Mouse (Mus musculus) ES-E14 (cell line): ENCODE measurements around the gene Dab1. TPM values are rescaled to one million over a fixed set of nuclear protein-coding genes. Genes with fewer than 3 reads are reported as not detected.

Experiments used
- DNase-seq: peaks from one replicate; pipeline ENCODE4 v3.0.0-alpha.2; 2013; ENCODE audit warnings: low read depth, low spot score
- H3K27ac ChIP-seq: 2 replicates; pipeline ENCODE4 v1.5.1; 2012; ENCODE audit warnings: low read depth, mild to moderate bottlenecking, low read length, moderate library complexity, mixed read lengths; ENCODE audit not compliant: poor library complexity, insufficient read depth, severe bottlenecking
- H3K36me3 ChIP-seq: 2 replicates; pipeline ENCODE4 v1.6.1; 2012; ENCODE audit warnings: mild to moderate bottlenecking, low read length, moderate library complexity, mixed read lengths; ENCODE audit not compliant: control insufficient read depth, poor library complexity, insufficient read depth, severe bottlenecking
- H3K4me1 ChIP-seq, 2 experiments: fragments of 150-350 bp in 1 of 2; sonication (generic) in 1 of 2; 2 replicates each; pipeline ENCODE4 v1.6.1; 2012; ENCODE audit warnings: low read length in 2 of 2, mild to moderate bottlenecking in 1 of 2, mixed read lengths in 1 of 2; ENCODE audit not compliant: control insufficient read depth in 2 of 2, insufficient read depth in 2 of 2, poor library complexity in 1 of 2
- H3K4me3 ChIP-seq, 2 experiments: fragments of 150-350 bp in 1 of 2; sonication (generic) in 1 of 2; 2 replicates each; pipeline ENCODE4 v1.5.1; 2012; ENCODE audit warnings: low read length in 2 of 2, low read depth in 1 of 2, mild to moderate bottlenecking in 1 of 2, mixed read lengths in 1 of 2; ENCODE audit not compliant: insufficient read depth in 1 of 2, poor library complexity in 1 of 2, severe bottlenecking in 1 of 2
- H3K9ac ChIP-seq: 2 replicates; pipeline ENCODE4 v1.6.1; 2012; ENCODE audit warnings: low read depth, mild to moderate bottlenecking, low read length, mixed read lengths; ENCODE audit not compliant: poor library complexity, insufficient read depth, severe bottlenecking
- H3K9me3 ChIP-seq: fragments of 150-350 bp; sonication (generic); 2 replicates; pipeline ENCODE4 v1.6.1; 2012; ENCODE audit warnings: low read depth, mild to moderate bottlenecking, low read length; ENCODE audit not compliant: control insufficient read depth, insufficient read depth
- CHD2 ChIP-seq: IDR thresholded peaks from 2 replicates; pipeline ENCODE4 v1.6.1; 2014; ENCODE audit warnings: mild to moderate bottlenecking, low read depth, low read length, inconsistent platforms
- HCFC1 ChIP-seq: IDR thresholded peaks from 2 replicates; pipeline ENCODE4 v1.6.1; 2012; ENCODE audit warnings: low read length, inconsistent platforms, borderline replicate concordance; ENCODE audit not compliant: insufficient read depth
- MAFK ChIP-seq: IDR thresholded peaks from 2 replicates; pipeline ENCODE4 v1.6.1; 2014; ENCODE audit warnings: mild to moderate bottlenecking, low read depth, low read length, inconsistent platforms; ENCODE audit not compliant: insufficient read depth
- ZC3H11A ChIP-seq: IDR thresholded peaks from 2 replicates; pipeline ENCODE4 v1.6.1; 2012; ENCODE audit warnings: low read depth, mild to moderate bottlenecking, inconsistent platforms, low read length, borderline replicate concordance
- ZNF384 ChIP-seq: IDR thresholded peaks from 2 replicates; pipeline ENCODE4 v1.6.1; 2012; ENCODE audit warnings: low read depth, low read length, inconsistent platforms
- in situ Hi-C, 2 experiments: fragments of 600-800 bp; cut with MboI; formaldehyde crosslinking; loops; one replicate each; pipeline ENCODE4 v1.15.1; 2025; ENCODE audit warnings: low sequenced_read_pairs in 2 of 2, inconsistent platforms in 1 of 2; ENCODE audit not compliant: unreplicated experiment in 2 of 2
- total RNA-seq: library from RNA; depleted of rRNA; stranded (reverse); fragments of 300-350 nt; gene quantifications from 2 replicates; pipeline ENCODE4 v1.2.3, GENCODE M21; 2012

Gene Dab1
- total RNA-seq, 1 experiment = 7.9 TPM

DNA sequence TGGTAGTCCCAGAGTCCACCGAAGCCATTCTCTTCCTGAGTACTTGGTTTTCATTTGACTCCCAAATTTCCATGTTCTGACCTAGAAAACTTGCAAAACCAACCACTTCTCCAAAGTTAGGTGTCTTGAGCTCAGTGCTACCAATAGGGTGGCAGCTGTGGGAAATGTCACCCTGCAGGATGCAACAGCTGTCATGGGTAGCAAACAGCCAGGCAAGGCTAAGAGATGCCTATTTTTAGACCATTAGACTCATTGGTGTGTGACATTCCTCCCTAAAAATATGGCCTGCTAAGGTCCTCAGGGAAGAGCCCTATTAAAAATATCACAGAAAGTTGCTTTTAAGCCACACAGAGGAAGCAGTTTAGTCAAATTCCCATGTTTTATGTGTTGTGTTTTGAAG lies 829.0 kb downstream of the Dab1 start:
- Histone ChIP-seq H3K36me3 (no peaks in the 10 kb centered on the region), H3K4me3 (no peak overlapping the region), H3K9me3 (no peaks in the 10 kb centered on the region), H3K4me1 (no peaks in the 10 kb centered on the region), H3K27ac (no peak overlapping the region), H3K9ac (no peak overlapping the region)
- DNase-seq = no peak
- TF ChIP-seq HCFC1 (no peak), CHD2 (no peak)
- in situ Hi-C loops = no loop called here

DNA sequence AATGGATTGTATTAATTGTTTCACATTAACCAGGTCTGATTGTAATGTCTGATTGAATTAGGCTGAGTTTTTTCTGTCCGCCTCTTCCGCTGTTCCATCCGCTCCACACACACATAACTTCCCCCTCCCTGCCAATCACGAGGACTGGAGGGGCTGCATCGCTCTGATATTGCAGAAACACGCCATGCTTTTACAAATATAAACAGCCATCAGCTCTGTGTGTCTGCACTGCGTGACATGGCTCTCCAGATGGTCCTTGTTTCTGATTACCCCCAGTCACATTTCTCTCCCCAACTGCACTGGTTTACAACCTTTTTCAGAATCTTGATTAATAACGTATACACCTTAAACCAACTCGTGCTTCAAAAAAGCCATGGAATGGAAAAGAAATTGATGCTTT lies 831.5 kb downstream of the Dab1 start:
- Histone ChIP-seq H3K4me3 (no peak overlapping the region), H3K9ac (no peak overlapping the region), H3K4me1 (no peaks in the 10 kb centered on the region; a peak in 1 of 4 replicates), H3K27ac (no peak overlapping the region), H3K36me3 (no peaks in the 10 kb centered on the region), H3K9me3 (no peaks in the 10 kb centered on the region)
- in situ Hi-C loops = no loop called here
- TF ChIP-seq MAFK (no peak), HCFC1 (no peak), ZNF384 (no peak)
- DNase-seq = no peak

DNA sequence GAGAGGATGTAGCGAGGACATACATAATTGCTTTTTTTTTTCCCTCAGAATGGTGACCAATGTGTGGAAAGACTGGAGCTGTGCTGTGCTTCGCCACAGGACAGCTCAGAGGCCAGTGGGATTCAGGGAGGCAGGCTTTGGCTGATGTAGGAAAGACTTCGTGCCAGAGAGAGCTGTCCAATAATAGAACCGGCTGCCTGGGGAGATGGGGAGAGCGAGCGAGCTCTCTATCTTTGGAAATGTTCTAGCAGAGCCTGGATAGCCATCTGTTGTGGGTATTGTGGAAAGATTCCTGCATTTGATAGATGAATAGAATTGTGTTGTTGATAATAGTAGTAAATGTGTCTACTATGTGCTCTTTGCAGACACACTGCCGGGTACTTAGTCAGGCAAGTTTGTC lies 833.4 kb downstream of the Dab1 start:
- no peak overlapping the region for H3K4me3 ChIP-seq
- DNase-seq = no peak
- H3K27ac ChIP-seq = no peak overlapping the region
- H3K4me1 ChIP-seq = no peaks in the 10 kb centered on the region; a peak in 1 of 4 replicates
- no peaks in the 10 kb centered on the region for H3K9me3 ChIP-seq
- H3K9ac ChIP-seq = no peak overlapping the region
- TF ChIP-seq ZNF384 (no peak), CHD2 (no peak), ZC3H11A (no peak), MAFK (no peak), HCFC1 (no peak)
- no peaks in the 10 kb centered on the region for H3K36me3 ChIP-seq
- in situ Hi-C loops = no loop called here

DNA sequence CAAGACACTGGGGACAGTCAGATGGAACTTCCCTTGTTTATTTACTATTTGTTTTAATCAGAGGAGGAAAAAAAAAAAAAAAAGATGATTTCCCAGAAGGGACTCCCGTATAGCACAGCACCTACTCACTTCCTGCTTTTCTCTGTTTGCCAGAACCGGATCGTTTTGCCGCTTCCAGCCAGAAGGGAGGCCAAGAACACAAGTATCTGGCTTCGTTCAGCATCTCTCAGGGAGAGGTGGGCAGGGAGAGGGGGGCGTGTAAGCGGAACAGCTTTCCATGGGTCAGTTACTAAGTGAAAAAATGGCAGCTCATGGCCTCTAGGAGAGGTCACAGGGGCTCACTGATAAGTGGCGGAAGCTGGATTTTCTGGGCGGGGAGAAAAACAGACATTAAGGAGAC lies 836.0 kb downstream of the Dab1 start:
- H3K4me1 ChIP-seq = no peaks in the 10 kb centered on the region; a peak in 1 of 4 replicates
- H3K4me3 ChIP-seq = no peak overlapping the region
- H3K9me3 ChIP-seq = no peaks in the 10 kb centered on the region
- in situ Hi-C loops = no loop called here
- DNase-seq = no peak
- no peak overlapping the region for H3K9ac ChIP-seq
- TF ChIP-seq ZC3H11A (no peak), CHD2 (no peak), HCFC1 (no peak), MAFK (no peak), ZNF384 (no peak)
- no peaks in the 10 kb centered on the region for H3K36me3 ChIP-seq
- H3K27ac ChIP-seq = no peak overlapping the region

DNA sequence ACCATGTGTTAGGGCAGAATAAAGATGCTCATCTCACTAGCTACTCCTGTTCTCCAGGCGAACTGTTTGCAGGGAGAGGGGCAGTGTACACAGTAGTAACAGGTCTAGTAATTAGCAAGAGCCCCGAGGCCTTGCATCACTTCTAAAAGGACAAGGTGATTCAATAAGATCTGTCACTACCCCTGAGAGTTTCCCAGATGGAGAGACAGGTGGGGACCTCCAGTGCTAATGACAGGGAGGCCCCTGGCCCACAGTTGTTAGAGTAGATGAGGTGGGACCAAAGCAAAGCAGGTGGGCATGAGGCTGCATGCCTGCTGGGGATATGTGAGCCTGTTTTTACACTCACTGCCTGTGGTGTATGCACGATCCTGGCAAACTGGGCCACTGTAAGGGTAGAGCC lies 836.6 kb downstream of the Dab1 start:
- no peak for TF ChIP-seq CHD2
- no peak for TF ChIP-seq ZNF384
- no peaks in the 10 kb centered on the region for H3K9me3 ChIP-seq
- no peaks in the 10 kb centered on the region for H3K36me3 ChIP-seq
- DNase-seq = no peak
- no peak overlapping the region for H3K9ac ChIP-seq
- no peak overlapping the region for H3K27ac ChIP-seq
- in situ Hi-C loops = no loop called here
- H3K4me3 ChIP-seq = no peak overlapping the region
- H3K4me1 ChIP-seq = no peaks in the 10 kb centered on the region; a peak in 1 of 4 replicates
